ENCODE assay signal across 20 mouse cellular contexts in genomic region chr5:22033039-22033438, GRCm38 (mm10).
DNase-seq lines count a peak whose midpoint lies in the region; ATAC-seq and TF ChIP-seq lines count a peak whose summit lies in the region.
"Had no signal": no experiment of that assay in that cellular context is flagged by ENCODE, and none has a peak within 500 bp of the region (broad histone marks: within the 10 kb centered on the region; RNA-seq: fewer than 3 reads in every experiment).

No protein-coding gene starts in this region.

- no peak overlapping the region for H3K4me2 ChIP-seq in forebrain, embryonic 14.5 days (ENCODE audit: low read length)
- H3K4me2 ChIP-seq in forebrain, postnatal 0 days (ENCODE audit: low read depth): no peak overlapping the region
- no peak overlapping the region for H3K4me2 ChIP-seq in midbrain, embryonic 13.5 days (replicated peaks)
- no peak overlapping the region for H3K4me2 ChIP-seq in midbrain, embryonic 15.5 days
- H3K4me2 ChIP-seq in neural tube, embryonic 15.5 days: no peak overlapping the region
- H3K4me2 ChIP-seq: forebrain, embryonic 15.5 days had no signal

- DNase-seq in forebrain, embryonic 14.5 days (ENCODE audit: low spot score): peak; percentile 8
- DNase-seq in forebrain, postnatal 0 days: no peak
- DNase-seq in brain, embryonic 14.5 days (ENCODE audit: low read depth): peak; percentile 53
- DNase-seq in right cerebral cortex, adult 18-20 months: no peak
- DNase-seq: adrenal gland, postnatal 14 days; cerebellum, adult 18-20 months; cerebellum, postnatal 10 days; heart, adult 18-20 months; heart, postnatal 10 days; heart, postnatal 4 days; kidney, adult 11 months had no signal

- no peak overlapping the region for H3K9ac ChIP-seq in forebrain, embryonic 14.5 days (ENCODE audit: low read length)
- no peak overlapping the region for H3K9ac ChIP-seq in forebrain, postnatal 0 days
- H3K9ac ChIP-seq in midbrain, embryonic 13.5 days (replicated peaks): no peak overlapping the region
- no peak overlapping the region for H3K9ac ChIP-seq in midbrain, embryonic 15.5 days
- H3K9ac ChIP-seq in neural tube, embryonic 15.5 days (replicated peaks): no peak overlapping the region
- H3K9ac ChIP-seq: forebrain, embryonic 15.5 days had no signal

- no peak overlapping the region for H3K4me3 ChIP-seq in forebrain, embryonic 14.5 days (ENCODE audit: low read depth, low read length)
- H3K4me3 ChIP-seq in forebrain, postnatal 0 days (ENCODE audit: low read depth, low read length): no peak overlapping the region
- H3K4me3 ChIP-seq in midbrain, embryonic 13.5 days (replicated peaks): no peak overlapping the region
- H3K4me3 ChIP-seq in midbrain, embryonic 15.5 days: no peak overlapping the region
- H3K4me3 ChIP-seq in neural tube, embryonic 15.5 days (replicated peaks): no peak overlapping the region
- H3K4me3 ChIP-seq: embryonic facial prominence, embryonic 10.5 days; forebrain, embryonic 15.5 days; heart, embryonic 10.5 days had no signal

- TF ChIP-seq CTCF in forebrain, postnatal 0 days (IDR thresholded peaks at IDR 0.05; ENCODE audit: low read depth): no peak
- no peak for TF ChIP-seq CTCF in brain, embryonic 14.5 days (IDR thresholded peaks at IDR 0.05; ENCODE audit: borderline replicate concordance, extremely low read depth, insufficient read depth, insufficient read length)

- 73% methylated on average over 8 of the region's 8 CpGs for WGBS in forebrain, embryonic 14.5 days
- 70% methylated on average over 8 of the region's 8 CpGs for WGBS in forebrain, postnatal 0 days
- 59% methylated on average over 8 of the region's 8 CpGs for WGBS in midbrain, embryonic 13.5 days
- WGBS in midbrain, embryonic 15.5 days: 56% methylated on average over 8 of the region's 8 CpGs
- WGBS in neural tube, embryonic 15.5 days: 30% methylated on average over 8 of the region's 8 CpGs

- no peak overlapping the region for H3K27ac ChIP-seq in forebrain, embryonic 14.5 days (ENCODE audit: low read depth, low read length)
- no peak overlapping the region for H3K27ac ChIP-seq in forebrain, postnatal 0 days (ENCODE audit: low read depth, low read length)
- no peak overlapping the region for H3K27ac ChIP-seq in midbrain, embryonic 13.5 days
- no peak overlapping the region for H3K27ac ChIP-seq in midbrain, embryonic 15.5 days
- no peak overlapping the region for H3K27ac ChIP-seq in neural tube, embryonic 15.5 days (replicated peaks)
- H3K27ac ChIP-seq: embryonic facial prominence, embryonic 10.5 days; forebrain, embryonic 15.5 days; heart, embryonic 10.5 days had no signal

- no peaks in the 10 kb centered on the region for H3K36me3 ChIP-seq in forebrain, embryonic 14.5 days (ENCODE audit: control insufficient read depth, insufficient read depth, low read length)
- no peaks in the 10 kb centered on the region for H3K36me3 ChIP-seq in forebrain, postnatal 0 days (ENCODE audit: insufficient read depth)
- H3K36me3 ChIP-seq in midbrain, embryonic 13.5 days: no peaks in the 10 kb centered on the region
- H3K36me3 ChIP-seq in midbrain, embryonic 15.5 days (replicated peaks): no peaks in the 10 kb centered on the region
- H3K36me3 ChIP-seq in neural tube, embryonic 15.5 days: no peaks in the 10 kb centered on the region
- H3K36me3 ChIP-seq: embryonic facial prominence, embryonic 10.5 days; forebrain, embryonic 15.5 days; heart, embryonic 10.5 days had no signal

- no peak for ATAC-seq in forebrain, embryonic 14.5 days
- no peak for ATAC-seq in forebrain, postnatal 0 days
- 0 out of 2 replicates have a peak, but pooled peaks have one; percentile 12 for ATAC-seq in midbrain, embryonic 13.5 days
- no peak for ATAC-seq in midbrain, embryonic 15.5 days (replicated peaks)
- ATAC-seq in neural tube, embryonic 15.5 days (ENCODE audit: low FRiP score): peak; percentile 10; the same call in 1 of the 2 replicates
- no peak for ATAC-seq in inflammation-experienced regulatory T-cells, adult 6 months
- ATAC-seq: activated CD4-positive, CD25-positive, alpha-beta regulatory T cell, adult 4 months; forebrain, embryonic 15.5 days; Patski had no signal

- no peaks in the 10 kb centered on the region for H3K4me1 ChIP-seq in forebrain, embryonic 14.5 days (ENCODE audit: control insufficient read depth, insufficient read depth, low read length)
- H3K4me1 ChIP-seq in forebrain, postnatal 0 days (ENCODE audit: insufficient read depth): no peaks in the 10 kb centered on the region
- H3K4me1 ChIP-seq in midbrain, embryonic 13.5 days (replicated peaks): peaks cover 22% of the 10 kb centered on the region
- H3K4me1 ChIP-seq in midbrain, embryonic 15.5 days: peaks cover 10% of the 10 kb centered on the region; the same call in 1 of the 2 replicates
- H3K4me1 ChIP-seq in neural tube, embryonic 15.5 days: peaks cover 13% of the 10 kb centered on the region
- H3K4me1 ChIP-seq: forebrain, embryonic 15.5 days; heart, embryonic 10.5 days had no signal

- no peak for TF ChIP-seq POLR2A in brain, embryonic 14.5 days (IDR thresholded peaks at IDR 0.05; ENCODE audit: borderline replicate concordance, extremely low read depth, insufficient read depth, insufficient read length, poor library complexity, severe bottlenecking)

- no peaks in the 10 kb centered on the region for H3K27me3 ChIP-seq in forebrain, embryonic 14.5 days (replicated peaks; ENCODE audit: control insufficient read depth, insufficient read depth, low read length)
- no peaks in the 10 kb centered on the region for H3K27me3 ChIP-seq in forebrain, postnatal 0 days (ENCODE audit: insufficient read depth, low read length)
- no peaks in the 10 kb centered on the region for H3K27me3 ChIP-seq in midbrain, embryonic 13.5 days
- H3K27me3 ChIP-seq in midbrain, embryonic 15.5 days (replicated peaks): no peaks in the 10 kb centered on the region
- no peaks in the 10 kb centered on the region for H3K27me3 ChIP-seq in neural tube, embryonic 15.5 days (replicated peaks)
- H3K27me3 ChIP-seq: forebrain, embryonic 15.5 days had no signal

- no peaks in the 10 kb centered on the region for H3K9me3 ChIP-seq in forebrain, embryonic 14.5 days (replicated peaks; ENCODE audit: control insufficient read depth, low read length)
- H3K9me3 ChIP-seq in forebrain, postnatal 0 days (ENCODE audit: low read length): no peaks in the 10 kb centered on the region
- no peaks in the 10 kb centered on the region for H3K9me3 ChIP-seq in midbrain, embryonic 13.5 days
- H3K9me3 ChIP-seq in midbrain, embryonic 15.5 days: no peaks in the 10 kb centered on the region
- H3K9me3 ChIP-seq in neural tube, embryonic 15.5 days (replicated peaks): no peaks in the 10 kb centered on the region
- H3K9me3 ChIP-seq: embryonic facial prominence, embryonic 10.5 days; forebrain, embryonic 15.5 days; heart, embryonic 10.5 days had no signal

Comparison
In these comparisons a context has a peak if more than half of its experiments do, and no peak if none do; other contexts are left out.
1. ATAC-seq: peak in midbrain, embryonic 13.5 days (single experiment) and neural tube, embryonic 15.5 days (single experiment); none in forebrain, embryonic 14.5 days (single experiment), forebrain, postnatal 0 days (single experiment), midbrain, embryonic 15.5 days (single experiment) and inflammation-experienced regulatory T-cells, adult 6 months (single experiment).
2. DNase-seq: peak in forebrain, embryonic 14.5 days (single experiment) and brain, embryonic 14.5 days (single experiment); none in forebrain, postnatal 0 days (single experiment) and right cerebral cortex, adult 18-20 months (single experiment).